Mouse (Mus musculus): Measurements from ENCODE around the gene Aldoart2.
"Not testable (repeated sequence)": the region's sequence is repeated elsewhere in the genome, so short reads cannot be mapped to it uniquely, and the experiment has no call there.

Gene Aldoart2

GRCm38 (mm10) chr12:55565206-55565605 is at the start of gene Aldoart2:
Aldoart2 (plus strand) TSS chr12:55565239.
- no peak for DNase-seq

- DNase-seq = peak; percentile 67 to 71
Measured at GRCm38 (mm10) chr12:55518061-55518738, 46.8 kb upstream of the Aldoart2 start.

DNA sequence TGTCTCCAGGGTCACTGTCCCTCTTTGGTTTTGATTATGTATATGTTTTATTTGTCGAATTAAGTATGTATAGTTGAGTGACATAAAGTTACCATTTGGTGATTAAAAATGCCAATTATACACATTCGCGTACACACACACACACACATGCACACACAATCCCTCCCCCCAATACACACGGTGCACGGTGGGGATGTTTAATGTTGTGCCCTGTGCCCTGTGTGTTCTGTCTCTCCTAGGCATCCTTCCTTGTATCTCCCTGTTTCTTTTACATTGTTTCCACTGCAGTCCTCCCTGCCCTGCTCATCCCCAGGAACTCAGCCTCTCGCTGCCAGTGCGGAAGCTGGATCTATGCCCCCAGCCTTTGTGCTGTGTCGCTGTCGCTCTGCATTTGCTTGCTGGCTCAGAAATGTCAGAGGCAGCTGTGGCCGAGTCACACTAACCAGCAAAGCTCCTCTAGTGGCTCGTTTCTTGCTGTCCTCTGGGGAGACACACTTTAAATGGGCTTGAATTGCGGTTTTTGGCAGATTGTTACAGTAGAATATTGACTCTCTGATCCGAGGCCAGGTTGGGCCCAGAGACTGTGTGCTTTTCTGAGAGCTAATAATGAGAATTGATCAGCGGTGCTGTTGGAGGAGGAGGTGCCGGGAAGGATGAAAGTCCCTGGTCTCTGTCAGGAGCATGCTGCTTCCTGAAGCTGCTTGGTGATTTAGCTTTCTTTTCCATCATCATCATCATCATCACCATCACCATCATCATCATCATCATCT is 37.9 kb upstream of the Aldoart2 start:
- DNase-seq = no peak

DNA sequence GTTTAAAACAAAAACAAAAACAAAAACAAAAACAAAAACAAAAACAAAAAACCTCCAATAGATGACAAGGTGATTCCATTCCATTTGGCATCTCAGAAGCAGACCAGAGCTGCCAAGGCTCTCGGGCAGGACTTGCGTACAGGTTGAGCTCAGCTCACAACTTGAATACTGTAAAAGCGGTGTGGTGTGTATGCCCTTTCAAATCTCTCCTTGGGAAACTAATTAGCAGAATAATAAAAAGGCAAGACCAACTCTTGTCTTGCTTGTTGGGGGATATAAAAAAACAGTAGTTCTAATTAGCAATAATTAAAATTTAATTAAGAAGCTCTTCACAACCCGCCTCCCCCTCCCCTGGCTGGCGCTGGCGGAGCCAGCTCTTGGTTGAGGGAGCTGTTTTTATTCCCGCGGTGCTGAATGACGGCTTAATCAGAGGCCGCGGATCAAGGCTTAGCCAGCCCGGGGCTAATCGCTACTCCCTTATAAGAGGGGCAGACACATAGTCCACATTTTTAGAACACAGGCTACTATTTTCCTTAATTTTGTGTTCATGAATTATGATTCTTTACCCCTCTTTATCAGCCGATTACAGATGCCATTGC is 28.4 kb upstream of the Aldoart2 start:
- DNase-seq = peak; percentile 54 to 62

DNA sequence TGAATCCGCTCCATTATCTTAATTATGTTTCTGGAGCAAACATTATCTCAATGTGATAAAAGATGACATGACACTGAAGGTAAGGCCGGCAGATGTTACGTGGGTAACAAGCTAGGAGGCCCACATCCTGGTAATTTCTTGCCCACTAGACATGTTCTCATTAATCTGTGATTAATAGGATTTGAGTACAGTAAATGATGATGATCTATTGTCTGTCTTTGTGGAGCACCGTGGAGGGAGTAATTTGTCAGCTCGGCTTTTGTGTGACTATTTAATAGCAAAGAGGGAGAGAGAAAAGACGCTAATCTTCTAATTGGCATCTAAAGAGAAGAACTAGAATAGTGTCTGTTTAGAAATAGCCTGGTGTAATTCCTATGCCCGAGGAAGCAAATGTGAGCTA is 27.3 kb upstream of the Aldoart2 start:
- no peak for DNase-seq

DNA sequence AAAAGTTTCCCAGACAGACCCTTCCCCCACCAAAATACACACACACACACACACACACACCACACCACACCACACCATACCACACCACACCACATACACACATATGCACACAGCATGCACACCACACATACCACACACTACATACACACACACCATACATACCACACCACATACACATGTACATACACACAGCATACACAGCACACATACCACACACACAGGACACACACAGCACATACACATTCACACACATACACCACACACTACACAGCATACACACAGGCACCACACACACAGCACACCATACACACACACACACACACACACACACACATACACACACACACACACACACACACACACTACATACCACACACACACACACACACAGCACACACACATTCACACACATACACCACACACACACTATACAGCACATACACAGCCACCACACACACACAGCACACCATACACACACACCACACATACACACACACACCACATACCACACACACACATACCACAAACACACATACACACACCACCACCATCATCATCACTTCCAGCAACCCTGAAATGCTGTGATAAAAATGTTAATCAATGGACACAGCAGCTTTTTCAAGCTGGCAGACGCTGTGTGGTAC is 26.6 kb upstream of the Aldoart2 start:
- no peak for DNase-seq

- DNase-seq = no peak
Measured at GRCm38 (mm10) chr12:55539157-55539556, 25.9 kb upstream of the Aldoart2 start.

DNA sequence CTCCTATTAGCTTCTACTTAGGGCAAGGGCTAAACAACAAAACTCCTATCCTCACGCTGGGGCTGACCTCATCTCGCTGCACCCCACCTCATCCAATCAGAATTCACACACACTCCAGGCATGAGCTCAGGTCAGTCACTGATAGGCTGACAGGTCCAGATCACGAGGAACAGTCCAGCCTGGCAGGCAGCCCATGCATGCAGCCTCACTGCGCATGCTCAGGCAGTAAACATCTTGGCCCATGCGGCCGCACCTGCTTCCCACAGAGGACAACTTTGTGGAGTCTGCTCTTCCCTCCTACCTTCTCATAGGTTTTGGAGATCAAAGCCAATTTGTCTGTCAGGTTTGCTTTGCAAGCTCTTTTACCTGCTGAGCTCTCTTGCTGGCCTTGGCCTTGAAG is 10.1 kb upstream of the Aldoart2 start:
- not testable (repeated sequence) for DNase-seq

DNA sequence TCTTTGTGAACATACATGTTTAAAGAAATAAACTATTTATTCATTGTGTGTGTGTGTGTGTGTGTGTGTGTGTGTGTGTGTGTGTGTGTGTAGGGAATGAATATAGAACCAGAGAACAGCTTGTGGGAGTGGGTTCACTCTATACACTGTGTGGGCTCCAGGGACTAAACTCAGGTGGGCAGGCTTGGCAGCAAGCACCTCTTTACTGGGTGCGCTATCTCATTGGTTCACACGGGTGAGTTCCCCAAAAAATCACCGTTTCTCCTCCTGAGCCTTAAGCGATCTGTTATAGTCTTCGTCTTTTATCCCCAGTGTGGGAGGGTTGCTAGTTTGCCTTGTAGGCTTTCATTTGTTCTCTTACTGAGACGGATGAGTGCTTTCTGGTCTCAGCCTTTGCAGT is 7.2 kb upstream of the Aldoart2 start:
- DNase-seq = no peak

DNA sequence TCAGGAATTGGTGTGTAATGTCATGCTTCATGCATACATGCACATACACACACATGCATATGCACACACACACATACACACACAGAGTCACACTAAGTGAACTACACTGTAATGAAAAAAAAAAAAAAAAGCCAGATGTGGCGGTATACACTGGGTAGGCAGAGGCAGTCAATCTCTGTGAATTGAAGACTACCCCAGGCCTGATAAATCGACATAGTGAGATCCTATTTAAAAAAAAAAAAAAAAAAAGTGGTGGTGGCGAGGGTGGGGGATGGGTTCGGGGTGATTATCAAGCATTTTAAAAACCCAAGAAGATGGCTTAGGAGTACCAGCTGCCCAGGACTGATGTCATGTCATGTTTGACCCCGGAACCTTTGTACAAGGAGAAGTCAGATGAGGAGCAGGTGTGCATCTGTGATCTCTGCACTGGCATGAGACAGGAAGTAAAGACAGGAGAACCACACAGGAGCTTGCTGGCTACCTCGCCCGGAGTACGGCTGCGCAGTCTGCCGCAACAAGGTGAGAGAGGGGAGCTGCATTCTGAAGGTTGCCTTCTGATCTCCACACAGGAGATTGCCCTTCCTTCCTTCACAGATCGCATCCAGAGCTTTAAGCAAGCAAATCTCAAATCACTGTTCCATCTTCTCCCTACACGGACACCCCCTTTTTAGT is 5.7 kb upstream of the Aldoart2 start:
- no peak for DNase-seq

DNA sequence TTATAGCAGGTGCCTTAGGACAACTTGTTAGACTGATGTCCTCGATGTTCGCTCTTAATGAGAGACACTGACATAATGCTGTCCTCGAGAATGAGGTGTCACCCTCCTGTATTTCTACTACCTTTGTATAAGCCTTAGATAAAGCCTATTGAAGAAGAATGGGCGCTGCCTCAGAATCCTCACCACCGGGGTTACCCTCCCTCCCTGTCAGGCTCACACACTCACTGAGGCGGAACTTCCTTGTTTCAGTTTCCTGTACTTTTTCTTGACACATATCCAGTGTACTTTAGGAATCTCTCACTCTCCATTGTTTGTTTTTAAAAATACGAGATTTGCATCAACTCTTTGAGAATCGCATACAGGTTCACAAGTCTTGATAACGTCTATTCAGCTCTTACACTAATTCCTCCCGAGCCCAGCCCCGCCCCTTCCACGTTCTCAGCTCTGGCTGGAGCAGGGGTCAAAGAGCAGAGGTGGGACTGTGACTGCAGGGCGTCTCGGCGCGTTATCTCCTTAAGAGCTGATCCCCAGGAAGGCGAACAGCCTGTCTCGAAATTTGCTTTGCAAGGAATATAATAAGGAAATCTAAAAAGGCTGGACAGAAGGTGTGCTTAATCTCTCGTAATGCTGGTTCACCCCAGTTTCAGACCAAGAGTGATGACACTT is 4.9 kb upstream of the Aldoart2 start:
- DNase-seq = peak; percentile 37 to 45

- no peak for DNase-seq
Measured at GRCm38 (mm10) chr12:55563742-55564141, 1.3 kb upstream of the Aldoart2 start.

DNA sequence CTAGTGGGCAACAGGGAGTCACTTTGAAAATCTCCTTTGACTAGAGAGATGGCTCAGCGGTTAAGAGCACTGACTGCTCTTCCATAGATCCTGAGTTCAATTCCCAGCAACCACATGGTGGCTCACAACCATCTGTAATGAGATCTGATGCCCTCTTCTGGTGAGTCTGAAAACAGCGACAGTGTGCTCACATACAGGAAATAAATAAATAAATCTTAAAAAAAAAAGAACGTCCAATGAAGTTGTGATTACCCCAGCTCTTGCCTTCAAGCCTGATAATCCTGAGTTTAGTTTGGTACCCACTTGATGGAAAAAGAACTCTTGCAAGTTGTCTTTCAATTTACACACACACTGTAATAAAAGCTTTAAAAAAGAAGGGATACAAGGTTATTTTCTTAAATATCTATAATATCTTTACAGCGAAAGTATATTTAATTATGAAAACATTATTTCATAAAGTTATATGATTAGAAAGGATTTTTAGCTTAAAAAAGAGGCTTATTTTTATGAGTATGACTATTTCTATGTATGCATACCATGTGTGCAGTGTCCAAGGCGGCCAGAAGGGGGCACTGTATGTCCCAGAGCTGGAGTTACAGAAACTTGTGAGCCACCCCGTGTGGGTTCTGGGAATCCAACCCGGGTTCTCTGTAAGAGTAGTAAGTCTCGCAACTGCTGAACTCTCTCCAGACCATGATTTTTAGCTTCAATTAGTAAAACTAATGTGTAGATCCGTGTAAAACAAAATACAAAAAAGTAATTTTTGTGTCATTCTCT is 664 bp upstream of the Aldoart2 start:
- DNase-seq = no peak

DNA sequence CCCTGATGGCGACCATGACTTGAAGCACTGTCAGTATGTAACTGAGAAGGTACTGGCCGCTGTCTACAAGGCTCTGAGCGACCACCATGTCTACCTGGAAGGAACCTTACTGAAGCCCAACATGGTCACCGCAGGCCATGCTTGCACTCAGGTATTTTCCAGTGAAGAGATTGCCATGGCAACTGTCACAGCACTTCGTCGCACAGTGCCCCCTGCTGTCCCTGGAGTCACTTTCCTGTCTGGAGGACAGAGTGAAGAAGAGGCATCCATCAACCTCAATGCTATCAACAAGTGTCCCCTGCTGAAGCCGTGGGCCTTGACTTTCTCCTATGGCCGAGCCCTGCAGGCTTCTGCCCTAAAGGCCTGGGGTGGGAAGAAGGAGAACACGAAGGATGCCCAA is 828 bp downstream of the Aldoart2 start:
- no peak for DNase-seq

- no peak for DNase-seq
Measured at GRCm38 (mm10) chr12:55566837-55567236, 1.8 kb downstream of the Aldoart2 start.

DNA sequence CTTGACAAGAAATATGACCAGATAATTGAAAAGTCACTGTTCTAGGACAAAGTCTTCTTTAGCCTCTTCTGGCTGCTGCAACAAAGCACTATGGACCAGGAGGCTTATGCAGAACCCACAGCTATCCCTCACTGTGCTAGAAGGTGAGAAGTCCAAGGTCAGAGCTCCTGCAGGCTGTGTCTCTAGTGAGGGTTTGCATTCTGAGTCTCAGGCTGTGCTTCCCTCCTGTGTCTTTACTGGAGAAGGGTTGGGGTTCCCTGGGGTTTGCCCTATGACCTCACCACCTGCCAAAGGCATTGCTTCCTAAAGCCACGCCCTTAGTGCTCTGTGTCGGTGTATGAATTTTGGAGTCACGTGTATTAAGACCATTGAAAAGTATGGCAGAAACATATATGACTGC is 3.4 kb downstream of the Aldoart2 start:
- DNase-seq = no peak

- DNase-seq = no peak
Measured at GRCm38 (mm10) chr12:55569676-55570075, 4.6 kb downstream of the Aldoart2 start.

DNA sequence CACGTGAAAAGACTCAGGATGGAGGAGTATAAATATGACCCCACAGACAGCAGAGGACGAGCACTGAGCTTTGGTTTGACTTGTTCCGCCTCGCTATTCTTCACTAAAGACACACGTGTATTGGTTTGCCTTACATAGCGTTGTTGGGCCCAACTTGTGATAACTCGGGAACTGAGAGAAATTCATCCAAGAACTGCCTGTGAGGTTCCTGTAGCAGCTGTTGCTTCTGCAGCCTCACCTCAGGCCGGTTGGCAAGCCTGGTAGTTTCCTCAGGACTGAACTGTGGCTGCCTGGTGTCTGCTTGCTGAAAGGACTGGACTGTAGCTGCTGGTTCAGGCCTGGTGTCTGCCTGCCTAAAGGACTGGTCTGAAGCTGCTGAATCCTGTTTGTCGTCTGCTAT is 5.6 kb downstream of the Aldoart2 start:
- DNase-seq = no peak

GRCm38 (mm10) chr12:55571181-55571580 is 6.1 kb downstream of the Aldoart2 start:
- DNase-seq = no peak

GRCm38 (mm10) chr12:55571661-55572060 is 6.6 kb downstream of the Aldoart2 start:
- DNase-seq = no peak

DNA sequence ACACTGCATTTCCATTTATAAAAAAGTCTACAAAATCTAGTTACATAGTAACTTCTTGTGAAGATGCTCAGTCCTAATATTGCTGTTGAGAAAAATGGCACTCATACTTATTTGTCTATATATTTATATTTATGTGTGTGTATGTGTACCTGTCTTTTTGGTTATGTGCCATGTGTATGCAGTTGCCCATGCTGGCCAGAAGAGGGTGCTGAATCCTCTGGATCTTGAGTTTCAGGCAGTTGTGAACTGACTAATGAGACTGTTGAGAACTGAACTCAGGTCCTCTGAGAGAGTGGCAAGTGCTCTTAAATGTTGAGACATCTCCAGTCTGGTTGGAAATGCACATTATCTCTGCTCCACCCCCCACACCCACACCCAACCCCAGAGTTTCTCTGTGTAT is 8.1 kb downstream of the Aldoart2 start:
- no peak for DNase-seq

DNA sequence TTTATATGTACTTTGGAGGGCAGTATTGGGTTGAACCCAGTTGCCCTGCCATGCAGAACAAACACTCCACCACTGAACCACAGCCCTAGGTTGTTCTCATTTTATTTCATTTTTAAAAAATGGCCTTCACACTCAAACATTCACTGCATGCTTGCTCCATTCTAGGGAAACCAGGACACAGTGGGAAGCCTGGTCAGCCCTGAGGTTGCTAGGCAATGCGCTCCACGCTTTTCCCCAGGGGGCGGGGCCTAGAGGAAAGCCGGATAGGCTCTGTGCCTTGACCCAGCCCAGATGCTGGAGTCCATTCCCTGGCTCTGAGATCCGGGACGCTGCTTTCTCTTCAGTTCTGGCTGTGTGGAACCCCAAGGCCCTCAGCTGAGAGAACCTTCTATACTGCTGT is 8.8 kb downstream of the Aldoart2 start:
- peak; percentile 39 to 48 for DNase-seq
